Comparison of ENCODE assay signal across 14 mouse cellular contexts in genomic region chr9:57969736-57970495, GRCm38 (mm10). TPM values are rescaled to one million over a fixed set of nuclear protein-coding genes. Genes with fewer than 3 reads are reported as not detected.
A peak's percentile ranks its signal among the peaks of the same experiment; 100 is the strongest.
DNase-seq lines count a peak whose midpoint lies in the region; ATAC-seq and TF ChIP-seq lines count a peak whose summit lies in the region.
"Had no signal": no experiment of that assay in that cellular context is flagged by ENCODE, and none has a peak within 500 bp of the region (broad histone marks: within the 10 kb centered on the region; RNA-seq: fewer than 3 reads in every experiment).

No protein-coding gene starts in this region.

- ATAC-seq in heart, embryonic 12.5 days (ENCODE audit: insufficient number of reproducible peaks, low FRiP score): no peak
- ATAC-seq in megakaryocyte, adult 5-6 weeks (ENCODE audit: poor library complexity, severe bottlenecking): no peak
- ATAC-seq in heart, embryonic 16.5 days (replicated peaks; ENCODE audit: extremely low read depth, insufficient read depth, low FRiP score): no peak
- ATAC-seq: midbrain, embryonic 16.5 days had no signal

- no peak overlapping the region for H3K4me2 ChIP-seq in heart, embryonic 12.5 days
- no peak overlapping the region for H3K4me2 ChIP-seq in heart, embryonic 16.5 days (ENCODE audit: low read depth, low read length)
- H3K4me2 ChIP-seq: embryonic facial prominence, embryonic 15.5 days; limb, embryonic 13.5 days had no signal

- H3K4me3 ChIP-seq in heart, embryonic 12.5 days: no peak overlapping the region
- peak overlapping the region; percentile 2 for H3K4me3 ChIP-seq in megakaryocyte, embryonic 14.5 days (replicated peaks)
- no peak overlapping the region for H3K4me3 ChIP-seq in heart, embryonic 16.5 days (ENCODE audit: low read length)
- no peak overlapping the region for H3K4me3 ChIP-seq in small intestine, adult 2 months (ENCODE audit: low read depth, low read length)
- H3K4me3 ChIP-seq: embryonic facial prominence, embryonic 15.5 days; limb, embryonic 13.5 days had no signal

- no peak for TF ChIP-seq CTCF in small intestine, adult 2 months (IDR thresholded peaks at IDR 0.05; ENCODE audit: extremely low read depth, insufficient read length, insufficient replicate concordance, low read depth, low read length)

- 73% methylated on average over 11 of the region's 11 CpGs for WGBS in heart, embryonic 12.5 days
- 77% methylated on average over 11 of the region's 11 CpGs for WGBS in heart, embryonic 16.5 days
- WGBS in small intestine, adult 2 months: 56% methylated on average over 11 of the region's 11 CpGs

- H3K36me3 ChIP-seq in heart, embryonic 12.5 days: no peaks in the 10 kb centered on the region
- H3K36me3 ChIP-seq in megakaryocyte, embryonic 14.5 days (replicated peaks; ENCODE audit: low read length): no peaks in the 10 kb centered on the region
- H3K36me3 ChIP-seq in heart, embryonic 16.5 days (ENCODE audit: control insufficient read depth, insufficient read depth): no peaks in the 10 kb centered on the region
- no peaks in the 10 kb centered on the region for H3K36me3 ChIP-seq in small intestine, adult 2 months (ENCODE audit: control insufficient read depth, insufficient read depth, low read length)
- H3K36me3 ChIP-seq: embryonic facial prominence, embryonic 15.5 days; limb, embryonic 13.5 days had no signal

- H3K9me3 ChIP-seq in heart, embryonic 12.5 days (replicated peaks): no peaks in the 10 kb centered on the region
- H3K9me3 ChIP-seq in megakaryocyte, embryonic 14.5 days: no peaks in the 10 kb centered on the region
- no peaks in the 10 kb centered on the region for H3K9me3 ChIP-seq in heart, embryonic 16.5 days (replicated peaks; ENCODE audit: control insufficient read depth, low read length)
- H3K9me3 ChIP-seq: embryonic facial prominence, embryonic 15.5 days; limb, embryonic 13.5 days had no signal

- H3K4me1 ChIP-seq in heart, embryonic 12.5 days (replicated peaks): peaks cover 35% of the 10 kb centered on the region
- peaks cover 69% of the 10 kb centered on the region for H3K4me1 ChIP-seq in megakaryocyte, embryonic 14.5 days
- H3K4me1 ChIP-seq in heart, embryonic 16.5 days (ENCODE audit: control insufficient read depth, insufficient read depth, low read length): peaks cover 39% of the 10 kb centered on the region
- peaks cover 69% of the 10 kb centered on the region for H3K4me1 ChIP-seq in small intestine, adult 2 months (ENCODE audit: control insufficient read depth, insufficient read depth, insufficient read length, low read length)

- H3K27me3 ChIP-seq in heart, embryonic 12.5 days (replicated peaks): no peaks in the 10 kb centered on the region
- H3K27me3 ChIP-seq in megakaryocyte, embryonic 14.5 days (replicated peaks): peaks cover 19% of the 10 kb centered on the region
- no peaks in the 10 kb centered on the region for H3K27me3 ChIP-seq in heart, embryonic 16.5 days (ENCODE audit: control insufficient read depth, insufficient read depth, low read length)
- no peaks in the 10 kb centered on the region for H3K27me3 ChIP-seq in small intestine, adult 2 months (ENCODE audit: control insufficient read depth, insufficient read depth, low read length)
- H3K27me3 ChIP-seq: embryonic facial prominence, embryonic 15.5 days; limb, embryonic 13.5 days had no signal

- H3K27ac ChIP-seq in heart, embryonic 12.5 days (ENCODE audit: poor library complexity, severe bottlenecking): no peak overlapping the region
- peak overlapping the region; percentile 51; the same call in 1 of the 2 replicates for H3K27ac ChIP-seq in heart, embryonic 16.5 days (ENCODE audit: low read length)
- H3K27ac ChIP-seq in small intestine, adult 2 months (ENCODE audit: insufficient read depth, low read depth, low read length): peak overlapping the region; percentile 95
- H3K27ac ChIP-seq: embryonic facial prominence, embryonic 15.5 days; limb, embryonic 13.5 days; stomach, postnatal 0 days had no signal

- DNase-seq in heart, adult 11 months: peak; percentile 99
- DNase-seq in testis, postnatal 10 days (ENCODE audit: low spot score): no peak
- no peak for DNase-seq in right cerebral cortex, postnatal 14 days
- DNase-seq: cerebellum, adult 11 months; gastrocnemius, postnatal 14 days had no signal

- no peak overlapping the region for H3K9ac ChIP-seq in heart, embryonic 12.5 days
- no peak overlapping the region for H3K9ac ChIP-seq in heart, embryonic 16.5 days (ENCODE audit: low read length)
- H3K9ac ChIP-seq: embryonic facial prominence, embryonic 15.5 days; limb, embryonic 13.5 days had no signal

- TF ChIP-seq POLR2A in small intestine, adult 2 months (IDR thresholded peaks at IDR 0.05; ENCODE audit: low read depth, low read length): no peak

RNA-seq across cellular contexts. Expression of gene Sema7a, which starts 30.0 kb away (rescaled TPM):
- polyA plus RNA-seq in heart, embryonic 12.5 days (2016; fragmentation: Nextera tagmentation; extraction: Ambion mirVana): 0.14 and 0.18 TPM in 2 replicates
- polyA plus RNA-seq in megakaryocyte, embryonic 14.5 days (2012; ENCODE audit: insufficient read depth, low replicate concordance): 7.2 and 10.4 TPM in 2 replicates
- 1.1 and 1.4 TPM in 2 replicates for total RNA-seq in megakaryocyte, adult 5-6 weeks (2015)
- 3.9 and 5.0 TPM in 2 replicates for total RNA-seq in megakaryocyte, adult 5-6 weeks (2017)
- 0.60 and 1.4 TPM in 2 replicates for polyA plus RNA-seq in heart, embryonic 16.5 days (2015; fragmentation: Nextera tagmentation; extraction: Ambion mirVana)
- polyA plus RNA-seq in small intestine, adult 2 months (2012; rRNA removed): 12.9 and 52.6 TPM in 2 replicates

RNA-seq across cellular contexts. Expression of gene Cyp11a1, which starts 36.3 kb away (rescaled TPM):
- polyA plus RNA-seq in heart, embryonic 12.5 days (2016; fragmentation: Nextera tagmentation; extraction: Ambion mirVana): not detected in 2 replicates
- 1.1 and 7.5 TPM in 2 replicates for polyA plus RNA-seq in megakaryocyte, embryonic 14.5 days (2012; ENCODE audit: insufficient read depth, low replicate concordance)
- total RNA-seq in megakaryocyte, adult 5-6 weeks (2015): 9.2 and 10.5 TPM in 2 replicates
- 8.3 and 9.7 TPM in 2 replicates for total RNA-seq in megakaryocyte, adult 5-6 weeks (2017)
- 0.32 and 0.33 TPM in 2 replicates for polyA plus RNA-seq in heart, embryonic 16.5 days (2015; fragmentation: Nextera tagmentation; extraction: Ambion mirVana)
- polyA plus RNA-seq in small intestine, adult 2 months (2012; rRNA removed): 0.19 and 0.27 TPM in 2 replicates

RNA-seq across cellular contexts. Expression of gene Ubl7, which starts 59.1 kb away (rescaled TPM):
- polyA plus RNA-seq in heart, embryonic 12.5 days (2016; fragmentation: Nextera tagmentation; extraction: Ambion mirVana): 103 and 104 TPM in 2 replicates
- polyA plus RNA-seq in megakaryocyte, embryonic 14.5 days (2012; ENCODE audit: insufficient read depth, low replicate concordance): 138 and 474 TPM in 2 replicates
- 82.3 and 95.7 TPM in 2 replicates for total RNA-seq in megakaryocyte, adult 5-6 weeks (2015)
- total RNA-seq in megakaryocyte, adult 5-6 weeks (2017): 22.8 and 27.7 TPM in 2 replicates
- 110 and 113 TPM in 2 replicates for polyA plus RNA-seq in heart, embryonic 16.5 days (2015; fragmentation: Nextera tagmentation; extraction: Ambion mirVana)
- polyA plus RNA-seq in small intestine, adult 2 months (2012; rRNA removed): 62.4 and 146 TPM in 2 replicates
